Mouse (Mus musculus) spleen, adult 18-20 months (tissue): Measurements from ENCODE around the gene Klk1.

ENCODE experiments used
- DNase-seq, 2 experiments: peaks; one replicate each; pipeline ENCODE4 v3.0.0; 2022; ENCODE audit warnings: mixed read lengths in 2 of 2

The Klk1 gene

GRCm38 (mm10) chr7:44254930-44255329, 29.8 kb downstream of the Klk1 start:
- DNase-seq, result no peak

GRCm38 (mm10) chr7:44257278-44257677, 32.1 kb downstream of the Klk1 start, which contains the start of gene Acp4:
TSS of gene Acp4 (minus strand) at chr7:44257378.
- DNase-seq, result no peak

GRCm38 (mm10) chr7:44260410-44260809, 35.2 kb downstream of the Klk1 start:
- DNase-seq, result no peak

GRCm38 (mm10) chr7:44261147-44261546, 36.0 kb downstream of the Klk1 start, which contains the start of gene Gm15517:
TSS of gene Gm15517 (plus strand) at chr7:44261447.
- no peak for DNase-seq

- DNase-seq, result peak; percentile 80 to 96
Measured at GRCm38 (mm10) chr7:44262791-44263643, 37.9 kb downstream of the Klk1 start.

GRCm38 (mm10) chr7:44268117-44268516, 43.0 kb downstream of the Klk1 start:
- DNase-seq, result no peak

- no peak for DNase-seq
Measured at GRCm38 (mm10) chr7:44269397-44269796, 44.2 kb downstream of the Klk1 start.

GRCm38 (mm10) chr7:44271309-44271708, 46.1 kb downstream of the Klk1 start:
- no peak for DNase-seq

GRCm38 (mm10) chr7:44272546-44272945, 47.4 kb downstream of the Klk1 start:
- no peak for DNase-seq

GRCm38 (mm10) chr7:44273446-44273845, 48.3 kb downstream of the Klk1 start:
- no peak for DNase-seq

GRCm38 (mm10) chr7:44274096-44274495, 48.9 kb downstream of the Klk1 start:
- DNase-seq, result no peak

GRCm38 (mm10) chr7:44275546-44275945, 50.4 kb downstream of the Klk1 start:
- no peak for DNase-seq

GRCm38 (mm10) chr7:44276461-44277249, 51.5 kb downstream of the Klk1 start:
- DNase-seq, result no peak

GRCm38 (mm10) chr7:44277250-44277622, 52.1 kb downstream of the Klk1 start:
- peak; percentile 42 to 72 for DNase-seq
